Mouse (Mus musculus): ENCODE results near the gene Itk. TPM values are rescaled to one million over a fixed set of nuclear protein-coding genes. Genes with fewer than 3 reads are reported as not detected.

Gene Itk
- polyA plus RNA-seq, 1 experiment = 0.02 TPM

GRCm38 (mm10) chr11:46358369-46358768 lies 30.9 kb downstream of the Itk start:
- Histone ChIP-seq H3K4me1 (ENCODE audit: control insufficient read depth, insufficient read depth, low read length) (no peaks in the 10 kb centered on the region), H3K36me3 (ENCODE audit: control insufficient read depth, insufficient read depth, low read length) (no peaks in the 10 kb centered on the region), H3K27me3 (ENCODE audit: control insufficient read depth, insufficient read depth, low read length) (no peaks in the 10 kb centered on the region), H3K4me3 (ENCODE audit: control insufficient read depth, low read depth, low read length) (no peak overlapping the region), H3K27ac (ENCODE audit: control insufficient read depth, insufficient read depth, low read depth, low read length) (no peak overlapping the region)
- no peak for TF ChIP-seq CTCF (IDR thresholded peaks at IDR 0.05; ENCODE audit: control insufficient read depth, insufficient read depth, insufficient replicate concordance, low read depth, low read length)
- TF ChIP-seq POLR2A (IDR thresholded peaks at IDR 0.05; ENCODE audit: control insufficient read depth, low read depth, low read length) = no peak

GRCm38 (mm10) chr11:46349681-46350410 lies 39.5 kb downstream of the Itk start:
- H3K27ac ChIP-seq (ENCODE audit: control insufficient read depth, insufficient read depth, low read depth, low read length) = no peak overlapping the region
- H3K4me3 ChIP-seq (ENCODE audit: control insufficient read depth, low read depth, low read length) = no peak overlapping the region
- TF ChIP-seq POLR2A (IDR thresholded peaks at IDR 0.05; ENCODE audit: control insufficient read depth, low read depth, low read length) (no peak), CTCF (IDR thresholded peaks at IDR 0.05; ENCODE audit: control insufficient read depth, insufficient read depth, insufficient replicate concordance, low read depth, low read length) (no peak)
- H3K27me3 ChIP-seq (ENCODE audit: control insufficient read depth, insufficient read depth, low read length) = no peaks in the 10 kb centered on the region
- H3K4me1 ChIP-seq (ENCODE audit: control insufficient read depth, insufficient read depth, low read length) = no peaks in the 10 kb centered on the region
- no peaks in the 10 kb centered on the region for H3K36me3 ChIP-seq (ENCODE audit: control insufficient read depth, insufficient read depth, low read length)

GRCm38 (mm10) chr11:46348416-46348815 lies 40.9 kb downstream of the Itk start:
- H3K4me3 ChIP-seq (ENCODE audit: control insufficient read depth, low read depth, low read length) = no peak overlapping the region
- H3K36me3 ChIP-seq (ENCODE audit: control insufficient read depth, insufficient read depth, low read length) = no peaks in the 10 kb centered on the region
- H3K27me3 ChIP-seq (ENCODE audit: control insufficient read depth, insufficient read depth, low read length) = no peaks in the 10 kb centered on the region
- no peaks in the 10 kb centered on the region for H3K4me1 ChIP-seq (ENCODE audit: control insufficient read depth, insufficient read depth, low read length)
- TF ChIP-seq POLR2A (IDR thresholded peaks at IDR 0.05; ENCODE audit: control insufficient read depth, low read depth, low read length) (no peak), CTCF (IDR thresholded peaks at IDR 0.05; ENCODE audit: control insufficient read depth, insufficient read depth, insufficient replicate concordance, low read depth, low read length) (no peak)
- no peak overlapping the region for H3K27ac ChIP-seq (ENCODE audit: control insufficient read depth, insufficient read depth, low read depth, low read length)

GRCm38 (mm10) chr11:46347756-46348155 lies 41.6 kb downstream of the Itk start:
- Histone ChIP-seq H3K4me1 (ENCODE audit: control insufficient read depth, insufficient read depth, low read length) (no peaks in the 10 kb centered on the region), H3K27me3 (ENCODE audit: control insufficient read depth, insufficient read depth, low read length) (no peaks in the 10 kb centered on the region), H3K27ac (ENCODE audit: control insufficient read depth, insufficient read depth, low read depth, low read length) (no peak overlapping the region), H3K4me3 (ENCODE audit: control insufficient read depth, low read depth, low read length) (no peak overlapping the region), H3K36me3 (ENCODE audit: control insufficient read depth, insufficient read depth, low read length) (no peaks in the 10 kb centered on the region)
- TF ChIP-seq POLR2A (IDR thresholded peaks at IDR 0.05; ENCODE audit: control insufficient read depth, low read depth, low read length) (no peak), CTCF (IDR thresholded peaks at IDR 0.05; ENCODE audit: control insufficient read depth, insufficient read depth, insufficient replicate concordance, low read depth, low read length) (no peak)

- Histone ChIP-seq H3K27me3 (ENCODE audit: control insufficient read depth, insufficient read depth, low read length) (no peaks in the 10 kb centered on the region), H3K4me3 (ENCODE audit: control insufficient read depth, low read depth, low read length) (no peak overlapping the region), H3K4me1 (ENCODE audit: control insufficient read depth, insufficient read depth, low read length) (no peaks in the 10 kb centered on the region), H3K36me3 (ENCODE audit: control insufficient read depth, insufficient read depth, low read length) (no peaks in the 10 kb centered on the region), H3K27ac (ENCODE audit: control insufficient read depth, insufficient read depth, low read depth, low read length) (no peak overlapping the region)
- TF ChIP-seq CTCF (IDR thresholded peaks at IDR 0.05; ENCODE audit: control insufficient read depth, insufficient read depth, insufficient replicate concordance, low read depth, low read length) (no peak), POLR2A (IDR thresholded peaks at IDR 0.05; ENCODE audit: control insufficient read depth, low read depth, low read length) (no peak)
Measured at GRCm38 (mm10) chr11:46343886-46344546, 45.3 kb downstream of the Itk start.

- Histone ChIP-seq H3K36me3 (ENCODE audit: control insufficient read depth, insufficient read depth, low read length) (no peaks in the 10 kb centered on the region), H3K4me3 (ENCODE audit: control insufficient read depth, low read depth, low read length) (no peak overlapping the region), H3K27ac (ENCODE audit: control insufficient read depth, insufficient read depth, low read depth, low read length) (no peak overlapping the region), H3K27me3 (ENCODE audit: control insufficient read depth, insufficient read depth, low read length) (no peaks in the 10 kb centered on the region), H3K4me1 (ENCODE audit: control insufficient read depth, insufficient read depth, low read length) (no peaks in the 10 kb centered on the region)
- TF ChIP-seq POLR2A (IDR thresholded peaks at IDR 0.05; ENCODE audit: control insufficient read depth, low read depth, low read length) = no peak
- TF ChIP-seq CTCF (IDR thresholded peaks at IDR 0.05; ENCODE audit: control insufficient read depth, insufficient read depth, insufficient replicate concordance, low read depth, low read length) = no peak
Measured at GRCm38 (mm10) chr11:46341960-46342359, 47.4 kb downstream of the Itk start.

GRCm38 (mm10) chr11:46336020-46336419 lies 53.3 kb downstream of the Itk start:
- Histone ChIP-seq H3K27ac (ENCODE audit: control insufficient read depth, insufficient read depth, low read depth, low read length) (no peak overlapping the region), H3K36me3 (ENCODE audit: control insufficient read depth, insufficient read depth, low read length) (no peaks in the 10 kb centered on the region), H3K4me1 (ENCODE audit: control insufficient read depth, insufficient read depth, low read length) (no peaks in the 10 kb centered on the region), H3K27me3 (ENCODE audit: control insufficient read depth, insufficient read depth, low read length) (no peaks in the 10 kb centered on the region), H3K4me3 (ENCODE audit: control insufficient read depth, low read depth, low read length) (no peak overlapping the region)
- TF ChIP-seq CTCF (IDR thresholded peaks at IDR 0.05; ENCODE audit: control insufficient read depth, insufficient read depth, insufficient replicate concordance, low read depth, low read length) (no peak), POLR2A (IDR thresholded peaks at IDR 0.05; ENCODE audit: control insufficient read depth, low read depth, low read length) (no peak)

Data from testis, adult 2 months (tissue).